Mouse (Mus musculus) limb, embryonic 13.5 days (tissue): ENCODE data around the gene Zfp986. TPM values are rescaled to one million over a fixed set of nuclear protein-coding genes. Genes with fewer than 3 reads are reported as not detected.

Source experiments
- polyA plus RNA-seq: library from polyadenylated mRNA; unstranded; fragments of >200 nt; fragmentation: Nextera tagmentation; extraction: Ambion mirVana; gene quantifications from 2 replicates; pipeline ENCODE4 v1.2.1, GENCODE M21; 2015

Zfp986 gene
- polyA plus RNA-seq, 1 experiment from 2014 or later: not detected

Other genes with a start within 250 kb of the Zfp986 start
- gene Zfp980, start 198.1 kb upstream of the Zfp986 start, polyA plus RNA-seq: 0.06 TPM in 1 of 2 replicates, not detected in the other
- 0.10 and 0.18 TPM in 2 replicates for gene Zfp987, start 228.5 kb downstream of the Zfp986 start, polyA plus RNA-seq